Mouse (Mus musculus) adrenal gland, adult 18-20 months (tissue): ENCODE data around the gene Gm11437. TPM values are rescaled to one million over a fixed set of nuclear protein-coding genes. Genes with fewer than 3 reads are reported as not detected.

Source experiments
- DNase-seq, 2 experiments: peaks; one replicate each; pipeline ENCODE4 v3.0.0; 2021 to 2022; ENCODE audit warnings: low spot score in 2 of 2
- total RNA-seq, 2 experiments: library from RNA; stranded (reverse); gene quantifications; 1 replicate in 1 of 2; 2 replicates in 1 of 2; pipeline ENCODE4 v1.2.3; 2021

Gene Gm11437
- total RNA-seq, 2 experiments from 2014 or later = not detected

- no peak for DNase-seq
These were observed 22.0 kb downstream of the Gm11437 start for GRCm38 (mm10) chr11:84145201-84145798.

- DNase-seq = peak; percentile 48 to 49
These were observed 25.5 kb downstream of the Gm11437 start for GRCm38 (mm10) chr11:84141752-84142151.

GRCm38 (mm10) chr11:84136453-84136852 is 30.8 kb downstream of the Gm11437 start:
- no peak for DNase-seq

GRCm38 (mm10) chr11:84134331-84134860 is 32.9 kb downstream of the Gm11437 start:
- DNase-seq = no peak

- no peak for DNase-seq
These were observed 37.5 kb downstream of the Gm11437 start for GRCm38 (mm10) chr11:84129799-84130185.

- DNase-seq = peak; percentile 82 to 84
These were observed 38.1 kb downstream of the Gm11437 start, which contains the start of the genes Tada2a and Acaca for GRCm38 (mm10) chr11:84128943-84129798. Tada2a (minus strand) TSS chr11:84129600. Acaca (plus strand) TSS chr11:84129672.

- no peak for DNase-seq
These were observed 39.3 kb downstream of the Gm11437 start for GRCm38 (mm10) chr11:84127977-84128376.

GRCm38 (mm10) chr11:84121051-84121956 is 46.0 kb downstream of the Gm11437 start:
- no peak for DNase-seq

- DNase-seq = no peak
These were observed 49.8 kb downstream of the Gm11437 start for GRCm38 (mm10) chr11:84117431-84117830.

GRCm38 (mm10) chr11:84116221-84116620 is 51.1 kb downstream of the Gm11437 start:
- DNase-seq = no peak

- DNase-seq = no peak
These were observed 51.6 kb downstream of the Gm11437 start for GRCm38 (mm10) chr11:84115646-84116045.

GRCm38 (mm10) chr11:84113623-84114022 is 53.7 kb downstream of the Gm11437 start:
- DNase-seq = no peak

GRCm38 (mm10) chr11:84107137-84107536 is 60.1 kb downstream of the Gm11437 start:
- DNase-seq = no peak

- peak in 1 of 2 experiments; percentile 18 for DNase-seq
These were observed 63.2 kb downstream of the Gm11437 start for GRCm38 (mm10) chr11:84104036-84104435.

- no peak for DNase-seq
These were observed 66.1 kb downstream of the Gm11437 start for GRCm38 (mm10) chr11:84101182-84101581.

Other genes starting within 250 kb of the Gm11437 start
- 10 to 100 TPM; 19.8 TPM for gene Ddx52, start 225.4 kb downstream of the Gm11437 start, total RNA-seq
- 10 to 100 TPM; 43.0 to 49.4 TPM for gene Synrg, start 203.0 kb downstream of the Gm11437 start, total RNA-seq
- 10 to 100 TPM in 1 of 2 experiments, 1 to 10 TPM in 1; 6.7 to 19.3 TPM for gene Dusp14, start 98.2 kb downstream of the Gm11437 start, total RNA-seq
- 10 to 100 TPM; 12.5 to 12.6 TPM for gene Tada2a, start 37.9 kb downstream of the Gm11437 start, total RNA-seq
- 100 to 1,000 TPM; 488 to 991 TPM for gene Acaca, start 37.8 kb downstream of the Gm11437 start, total RNA-seq